Mouse (Mus musculus): ENCODE measurements at regions not wholly inside any gene's neighbourhood (a gene's known extent, or its start where the extent isn't known, plus 50 kb on each side); places are given as distances from the start of the nearest gene placed in this dataset.

GRCm38 (mm10) chr11:48748066-48748465 lies 52.1 kb upstream of the Rack1 start:
- TF ChIP-seq E2F4 (IDR thresholded peaks at IDR 0.05; ENCODE audit: borderline replicate concordance, low read depth, low read length) (no peak), NELFE (IDR thresholded peaks at IDR 0.05; ENCODE audit: low read depth, low read length) (no peak), POLR2A (IDR thresholded peaks at IDR 0.05; ENCODE audit: control insufficient read depth in 1 of 2, insufficient read depth in 1 of 2, low read depth in 1 of 2, low read length in 2 of 2, poor library complexity in 1 of 2) (no peak), CTCF (IDR thresholded peaks at IDR 0.05 in 2 of 3, conservative IDR thresholded peaks at IDR 0.05 in 1 of 3; ENCODE audit: control insufficient read depth in 1 of 3, insufficient read depth in 1 of 3, low read depth in 2 of 3, low read length in 3 of 3, poor library complexity in 1 of 3, severe bottlenecking in 1 of 3) (no peak), RCOR1 (IDR thresholded peaks at IDR 0.05; ENCODE audit: low read depth, low read length) (no peak), KAT2A (conservative IDR thresholded peaks at IDR 0.05; ENCODE audit: low read depth, low read length) (no peak), UBTF (IDR thresholded peaks at IDR 0.05; ENCODE audit: borderline replicate concordance, insufficient read depth, low read depth, low read length) (no peak), CHD1 (IDR thresholded peaks at IDR 0.05; ENCODE audit: low read depth, low read length) (no peak), BHLHE40 (IDR thresholded peaks at IDR 0.05; ENCODE audit: borderline replicate concordance, low read depth, low read length) (no peak), MYC (IDR thresholded peaks at IDR 0.05; ENCODE audit: low read depth, low read length) (no peak), POLR2AphosphoS5 (IDR thresholded peaks at IDR 0.05; ENCODE audit: borderline replicate concordance, low read depth, low read length) (no peak)
